Mouse (Mus musculus) liver, embryonic 14.5 days (tissue): ENCODE data around the gene Efl1. TPM values are rescaled to one million over a fixed set of nuclear protein-coding genes. Genes with fewer than 3 reads are reported as not detected.
"Not testable (repeated sequence)": the region's sequence is repeated elsewhere in the genome, so short reads cannot be mapped to it uniquely, and the experiment has no call there.

Experiments
- ATAC-seq: fragments of 200-750 bp; cut with Nextera tagmentation; 2 replicates; pipeline ENCODE4 v1.8.0; 2017; ENCODE audit warnings: moderate number of reproducible peaks, mild to moderate bottlenecking, moderate library complexity; ENCODE audit not compliant: insufficient read depth
- DNase-seq, 3 experiments: peaks; one replicate each; pipeline ENCODE4 v3.0.0-alpha.2; 2012 to 2013; ENCODE audit warnings: low read depth in 3 of 3, low spot score in 3 of 3
- H3K27ac ChIP-seq: fragments of 300-500 bp; sonication (generic); 2 replicates; pipeline ENCODE4 v1.5.1; 2014; ENCODE audit warnings: moderate library complexity, mild to moderate bottlenecking, control low read depth, inconsistent platforms
- H3K27me3 ChIP-seq: fragments of 300-500 bp; sonication (generic); 2 replicates; pipeline ENCODE4 v1.6.1; 2014; ENCODE audit warnings: mild to moderate bottlenecking, low read length, moderate library complexity; ENCODE audit not compliant: control insufficient read depth, insufficient read depth
- H3K36me3 ChIP-seq: fragments of 300-500 bp; sonication (generic); replicated peaks from 2 replicates; pipeline ENCODE4 v1.6.1; 2014; ENCODE audit warnings: low read depth; ENCODE audit not compliant: control insufficient read depth, insufficient read depth
- H3K4me1 ChIP-seq, 2 experiments: fragments of 200-500 bp in 1 of 2; fragments of 300-500 bp in 1 of 2; sonication (generic) in 1 of 2; replicated peaks; 2 replicates each; pipeline ENCODE4 v1.6.1; 2012 to 2014; ENCODE audit warnings: antibody characterized with exemption in 1 of 2, inconsistent platforms in 1 of 2, low read length in 1 of 2; ENCODE audit not compliant: control insufficient read depth in 2 of 2, insufficient read depth in 2 of 2
- H3K4me2 ChIP-seq: fragments of 300-500 bp; sonication (generic); 2 replicates; pipeline ENCODE4 v1.6.1; 2014; ENCODE audit warnings: low read depth, mild to moderate bottlenecking, control low read depth, moderate library complexity
- H3K4me3 ChIP-seq, 2 experiments: fragments of 200-500 bp in 1 of 2; fragments of 300-500 bp in 1 of 2; sonication (generic) in 1 of 2; 2 replicates each; pipeline ENCODE4 v1.5.1; 2012 to 2014; ENCODE audit warnings: low read depth in 2 of 2, low read length in 2 of 2, mild to moderate bottlenecking in 2 of 2, control low read depth in 1 of 2, inconsistent platforms in 1 of 2, moderate library complexity in 1 of 2; ENCODE audit not compliant: insufficient read depth in 1 of 2
- H3K9ac ChIP-seq: fragments of 300-500 bp; sonication (generic); replicated peaks from 2 replicates; pipeline ENCODE4 v1.6.1; 2014; ENCODE audit warnings: mild to moderate bottlenecking, control low read depth, moderate library complexity
- H3K9me3 ChIP-seq: fragments of 300-500 bp; sonication (generic); 2 replicates; pipeline ENCODE4 v1.6.1; 2016; ENCODE audit warnings: low read length, mixed read lengths; ENCODE audit not compliant: control insufficient read depth
- CTCF ChIP-seq: IDR thresholded peaks from 2 replicates; pipeline ENCODE4 v1.5.1; 2016; ENCODE audit warnings: antibody characterized with exemption, low read depth, control low read depth
- EP300 ChIP-seq: IDR thresholded peaks from 2 replicates; pipeline ENCODE4 v1.6.1; 2016; ENCODE audit warnings: antibody characterized with exemption, low read depth
- WGBS: fragments of 180-500 bp; shearing (Covaris S2); extraction: QIAGEN DNeasy Blood & Tissue Kit; methylation state at CpG from one replicate; pipeline ENCODE4 v1.1.7; 2014; ENCODE audit not compliant: insufficient replicate concordance; 5-methylcytosine and 5-hydroxymethylcytosine counted together
- polyA plus RNA-seq, 2 experiments: library from polyadenylated mRNA; depleted of rRNA in 1 of 2; stranded (reverse) in 1 of 2; unstranded in 1 of 2; fragments of >200 nt; fragmentation: Nextera tagmentation in 1 of 2; extraction: Ambion mirVana in 1 of 2; gene quantifications; 2 replicates each; pipeline versions ENCODE4 v1.2.1 to v1.2.3; 2012 to 2014

Gene Efl1
- polyA plus RNA-seq, 2 experiments = 3.2 to 8.0 TPM

DNA sequence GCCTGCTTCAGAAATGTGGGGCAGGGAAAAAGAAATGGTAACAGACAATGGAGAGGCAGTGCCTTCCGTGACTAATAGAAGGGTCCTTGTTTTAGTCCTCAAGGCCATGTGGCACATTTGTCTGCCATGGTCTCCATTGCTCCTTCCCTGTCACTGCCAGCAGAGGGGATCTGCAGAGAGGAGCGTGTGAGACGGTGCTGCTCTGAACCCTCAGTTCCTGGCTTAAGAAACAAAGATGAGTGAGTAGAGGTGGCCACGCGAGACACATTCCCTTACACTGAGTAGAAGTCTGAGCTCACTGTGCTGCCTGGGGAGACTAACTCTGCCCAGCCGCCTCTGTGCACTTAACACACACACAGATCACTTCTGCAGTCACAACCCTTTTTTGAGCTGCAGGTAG is 121.8 kb downstream of the Efl1 start:
- no peak overlapping the region for H3K27ac ChIP-seq
- no peak for DNase-seq

GRCm38 (mm10) chr7:82770957-82771660 is 122.7 kb downstream of the Efl1 start:
- H3K9ac ChIP-seq, H3K27me3 ChIP-seq, H3K4me1 ChIP-seq, H3K4me2 ChIP-seq, H3K9me3 ChIP-seq, H3K4me3 ChIP-seq, H3K36me3 ChIP-seq, H3K27ac ChIP-seq: not testable (repeated sequence)
- DNase-seq (peak in 2 of 3 experiments; percentile 11 to 18), ATAC-seq (0 out of 2 replicates have a peak, but pooled peaks have one; percentile 11)
- WGBS = 76% methylated on average over 28 of the region's 29 CpGs

More for the DNA sequence above, 121.8 kb downstream of the Efl1 start:
- 70% methylated on average over 6 of the region's 6 CpGs for WGBS
- Histone ChIP-seq H3K4me2 (no peak overlapping the region), H3K27me3 (no peaks in the 10 kb centered on the region), H3K4me3 (no peak overlapping the region), H3K9me3 (no peaks in the 10 kb centered on the region), H3K9ac (no peak overlapping the region), H3K36me3 (no peaks in the 10 kb centered on the region), H3K4me1 (no peaks in the 10 kb centered on the region)
- ATAC-seq = no peak
- TF ChIP-seq EP300 (no peak), CTCF (no peak)

GRCm38 (mm10) chr7:82771661-82772021 is 123.2 kb downstream of the Efl1 start:
- not testable (repeated sequence) for H3K4me2 ChIP-seq, H3K9me3 ChIP-seq, DNase-seq, H3K27ac ChIP-seq, H3K4me3 ChIP-seq, H3K4me1 ChIP-seq, H3K36me3 ChIP-seq, ATAC-seq, H3K27me3 ChIP-seq, H3K9ac ChIP-seq
- 82% methylated on average over 25 of the region's 25 CpGs for WGBS

DNA sequence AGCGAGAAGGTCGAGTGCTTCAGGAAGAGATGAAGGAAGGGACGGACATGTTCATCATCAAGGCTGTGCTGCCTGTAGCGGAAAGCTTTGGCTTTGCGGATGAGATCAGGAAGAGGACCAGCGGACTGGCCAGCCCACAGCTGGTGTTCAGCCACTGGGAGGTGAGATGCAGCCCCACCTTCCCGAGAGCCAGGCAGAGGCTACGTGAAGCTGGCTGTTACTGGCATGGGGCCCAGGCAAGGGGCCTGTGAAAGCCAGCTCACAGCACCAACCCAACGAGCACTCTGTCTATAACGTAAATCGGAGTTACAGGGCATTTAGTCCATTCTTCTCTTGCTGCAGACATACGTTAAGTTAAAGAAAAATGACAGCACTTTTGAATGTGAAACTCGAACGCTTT is 124.1 kb downstream of the Efl1 start:
- H3K4me3 ChIP-seq = no peak overlapping the region
- 63% methylated on average over 14 of the region's 14 CpGs for WGBS
- no peaks in the 10 kb centered on the region for H3K4me1 ChIP-seq
- no peaks in the 10 kb centered on the region for H3K27me3 ChIP-seq
- ATAC-seq (no peak), DNase-seq (no peak)
- no peak overlapping the region for H3K4me2 ChIP-seq
- H3K27ac ChIP-seq = no peak overlapping the region
- H3K9ac ChIP-seq = no peak overlapping the region
- no peaks in the 10 kb centered on the region for H3K36me3 ChIP-seq
- H3K9me3 ChIP-seq = no peaks in the 10 kb centered on the region
- TF ChIP-seq EP300 = no peak
- TF ChIP-seq CTCF = no peak

- no peak for ATAC-seq
- Histone ChIP-seq H3K9me3 (no peaks in the 10 kb centered on the region), H3K27ac (no peak overlapping the region), H3K27me3 (no peaks in the 10 kb centered on the region), H3K4me2 (no peak overlapping the region), H3K4me3 (no peak overlapping the region), H3K36me3 (no peaks in the 10 kb centered on the region), H3K9ac (no peak overlapping the region), H3K4me1 (no peaks in the 10 kb centered on the region)
- DNase-seq = no peak
- TF ChIP-seq CTCF (no peak), EP300 (no peak)
- WGBS = 61% methylated on average over 9 of the region's 9 CpGs
Measured at GRCm38 (mm10) chr7:82773150-82773549, 124.7 kb downstream of the Efl1 start.
